In genomic region chr12:105981121-105981973, GRCm38 (mm10) we compare ENCODE assay signal across 7 mouse cellular contexts. TPM values are rescaled to one million over a fixed set of nuclear protein-coding genes. Genes with fewer than 3 reads are reported as not detected.
A peak's percentile ranks its signal among the peaks of the same experiment; 100 is the strongest.
DNase-seq lines count a peak whose midpoint lies in the region; ATAC-seq and TF ChIP-seq lines count a peak whose summit lies in the region.

No protein-coding gene starts in this region.

- WGBS in embryonic facial prominence, embryonic 13.5 days, result 23% methylated on average over 12 of the region's 16 CpGs
- WGBS in kidney, adult 2 months, result 35% methylated on average over 13 of the region's 16 CpGs
- 23% methylated on average over 11 of the region's 16 CpGs for WGBS in lung, postnatal 0 days

- TF ChIP-seq POLR2A in kidney, adult 2 months (IDR thresholded peaks at IDR 0.05; ENCODE audit: low read depth, low read length), result no peak

- H3K9me3 ChIP-seq in E14TG2a.4 (ENCODE audit: low read length), result peaks cover 8% of the 10 kb centered on the region
- H3K9me3 ChIP-seq in embryonic facial prominence, embryonic 13.5 days, result no peaks in the 10 kb centered on the region
- H3K9me3 ChIP-seq in lung, postnatal 0 days (ENCODE audit: low read length), result no peaks in the 10 kb centered on the region

- H3K4me1 ChIP-seq in E14TG2a.4 (replicated peaks; ENCODE audit: low read depth, low read length), result peaks cover 7% of the 10 kb centered on the region
- H3K4me1 ChIP-seq in embryonic facial prominence, embryonic 13.5 days, result peaks cover 8% of the 10 kb centered on the region; the same call in 1 of the 2 replicates
- H3K4me1 ChIP-seq in kidney, adult 2 months (ENCODE audit: control insufficient read depth, insufficient read depth, low read length), result no peaks in the 10 kb centered on the region
- no peaks in the 10 kb centered on the region for H3K4me1 ChIP-seq in lung, postnatal 0 days (ENCODE audit: insufficient read depth, low read depth, low read length)

- TF ChIP-seq CTCF in E14TG2a.4 (conservative IDR thresholded peaks at IDR 0.05; ENCODE audit: low read length), result no peak
- no peak for TF ChIP-seq CTCF in kidney, adult 2 months (conservative IDR thresholded peaks at IDR 0.05; ENCODE audit: insufficient read depth, insufficient read length, low read depth, low read length)
- TF ChIP-seq CTCF in lung, postnatal 0 days (IDR thresholded peaks at IDR 0.05), result no peak

- DNase-seq in 416B (ENCODE audit: low read depth), result peak; percentile 28
- peak; percentile 42 for DNase-seq in kidney, adult 2 months
- peak; percentile 60 for DNase-seq in lung, postnatal 0 days (ENCODE audit: low spot score)
- no peak for DNase-seq in cerebellum, adult 18-20 months
- DNase-seq in cerebellum, postnatal 14 days, result no peak

- H3K4me2 ChIP-seq in embryonic facial prominence, embryonic 13.5 days, result 0 out of 2 replicates have a peak overlapping the region, but pooled peaks have one; percentile 9
- H3K4me2 ChIP-seq in lung, postnatal 0 days (replicated peaks; ENCODE audit: low read depth, low read length), result peak overlapping the region; percentile 32

- no peak for TF ChIP-seq EP300 in lung, postnatal 0 days (IDR thresholded peaks at IDR 0.05)

- H3K36me3 ChIP-seq in E14TG2a.4 (ENCODE audit: insufficient read depth, low read length), result no peaks in the 10 kb centered on the region
- no peaks in the 10 kb centered on the region for H3K36me3 ChIP-seq in embryonic facial prominence, embryonic 13.5 days
- no peaks in the 10 kb centered on the region for H3K36me3 ChIP-seq in kidney, adult 2 months (ENCODE audit: control insufficient read depth, insufficient read depth, low read length)
- no peaks in the 10 kb centered on the region for H3K36me3 ChIP-seq in lung, postnatal 0 days (ENCODE audit: insufficient read depth, low read length)

- H3K4me3 ChIP-seq in E14TG2a.4 (replicated peaks; ENCODE audit: low read length), result peak overlapping the region; percentile 49; the same call in 1 of the 2 replicates
- H3K4me3 ChIP-seq in embryonic facial prominence, embryonic 13.5 days, result no peak overlapping the region
- no peak overlapping the region for H3K4me3 ChIP-seq in kidney, adult 2 months (ENCODE audit: insufficient read depth, low read depth, low read length)
- H3K4me3 ChIP-seq in lung, postnatal 0 days (ENCODE audit: low read depth, low read length), result 0 out of 2 replicates have a peak overlapping the region, but pooled peaks have one; percentile 0

- H3K27ac ChIP-seq in embryonic facial prominence, embryonic 13.5 days, result no peak overlapping the region
- no peak overlapping the region for H3K27ac ChIP-seq in kidney, adult 2 months (ENCODE audit: insufficient read depth, low read depth, low read length)
- H3K27ac ChIP-seq in lung, postnatal 0 days (ENCODE audit: low read length), result no peak overlapping the region

- no peak for ATAC-seq in embryonic facial prominence, embryonic 13.5 days (ENCODE audit: insufficient number of reproducible peaks, insufficient read depth, low FRiP score, low TSS enrichment, low read depth)
- ATAC-seq in lung, postnatal 0 days, result peak; percentile 74

- peaks cover 4% of the 10 kb centered on the region for H3K27me3 ChIP-seq in E14TG2a.4 (ENCODE audit: insufficient read depth, low read length)
- H3K27me3 ChIP-seq in embryonic facial prominence, embryonic 13.5 days, result no peaks in the 10 kb centered on the region
- no peaks in the 10 kb centered on the region for H3K27me3 ChIP-seq in kidney, adult 2 months (replicated peaks; ENCODE audit: control insufficient read depth, insufficient read depth, low read length)
- no peaks in the 10 kb centered on the region for H3K27me3 ChIP-seq in lung, postnatal 0 days (replicated peaks; ENCODE audit: insufficient read depth, low read length)

- H3K9ac ChIP-seq in embryonic facial prominence, embryonic 13.5 days, result no peak overlapping the region
- no peak overlapping the region for H3K9ac ChIP-seq in lung, postnatal 0 days (replicated peaks; ENCODE audit: low read depth)

RNA-seq across cellular contexts. Expression of gene Vrk1, which starts 28.7 kb away (rescaled TPM):
- polyA plus RNA-seq in embryonic facial prominence, embryonic 13.5 days (2015; fragmentation: Nextera tagmentation; extraction: Ambion mirVana), result 65.7 and 73.8 TPM in 2 replicates
- polyA plus RNA-seq in kidney, adult 2 months (2012; rRNA removed), result 4.0 and 4.6 TPM in 2 replicates
- polyA plus RNA-seq in lung, postnatal 0 days (2015; fragmentation: Nextera tagmentation; extraction: Ambion mirVana), result 23.6 and 26.4 TPM in 2 replicates

Comparison
In these comparisons a context has a peak if more than half of its experiments do, and no peak if none do; other contexts are left out.
1. DNase-seq: peak in 416B (single experiment), kidney, adult 2 months (single experiment) and lung, postnatal 0 days (single experiment); none in cerebellum, adult 18-20 months (0 of 2) and cerebellum, postnatal 14 days (0 of 2).
2. H3K4me3 ChIP-seq: peak in E14TG2a.4 (single experiment) and lung, postnatal 0 days (single experiment); none in embryonic facial prominence, embryonic 13.5 days (single experiment) and kidney, adult 2 months (single experiment).